Mouse (Mus musculus): ENCODE measurements around the gene Gm136. TPM values are rescaled to one million over a fixed set of nuclear protein-coding genes. Genes with fewer than 3 reads are reported as not detected.

Gm136 gene
- polyA plus RNA-seq (2017; shearing (Covaris generic)): not detected

DNA sequence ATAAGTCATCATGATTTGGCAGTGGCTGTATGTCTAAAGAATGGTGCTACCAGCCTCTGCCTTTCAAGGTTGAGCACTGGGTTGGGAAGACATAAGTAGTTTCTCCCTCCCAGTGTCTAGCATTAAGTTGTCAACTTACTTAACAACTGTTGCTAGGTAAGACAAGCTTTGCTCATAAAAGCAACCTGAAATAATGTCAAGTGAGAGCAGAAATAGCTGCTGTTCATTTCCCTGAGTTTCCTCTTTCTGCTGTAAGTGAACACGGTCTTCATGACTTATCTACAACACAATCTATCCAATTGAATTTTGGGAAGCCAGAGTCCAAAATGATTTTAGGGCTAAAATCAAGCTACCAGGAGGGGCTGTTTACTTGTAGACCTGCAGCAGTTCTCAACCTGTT lies at the start of gene Gm136:
Gene Gm136 (minus strand): TSS at position 101 of the 400 bp plus-strand sequence.

DNA sequence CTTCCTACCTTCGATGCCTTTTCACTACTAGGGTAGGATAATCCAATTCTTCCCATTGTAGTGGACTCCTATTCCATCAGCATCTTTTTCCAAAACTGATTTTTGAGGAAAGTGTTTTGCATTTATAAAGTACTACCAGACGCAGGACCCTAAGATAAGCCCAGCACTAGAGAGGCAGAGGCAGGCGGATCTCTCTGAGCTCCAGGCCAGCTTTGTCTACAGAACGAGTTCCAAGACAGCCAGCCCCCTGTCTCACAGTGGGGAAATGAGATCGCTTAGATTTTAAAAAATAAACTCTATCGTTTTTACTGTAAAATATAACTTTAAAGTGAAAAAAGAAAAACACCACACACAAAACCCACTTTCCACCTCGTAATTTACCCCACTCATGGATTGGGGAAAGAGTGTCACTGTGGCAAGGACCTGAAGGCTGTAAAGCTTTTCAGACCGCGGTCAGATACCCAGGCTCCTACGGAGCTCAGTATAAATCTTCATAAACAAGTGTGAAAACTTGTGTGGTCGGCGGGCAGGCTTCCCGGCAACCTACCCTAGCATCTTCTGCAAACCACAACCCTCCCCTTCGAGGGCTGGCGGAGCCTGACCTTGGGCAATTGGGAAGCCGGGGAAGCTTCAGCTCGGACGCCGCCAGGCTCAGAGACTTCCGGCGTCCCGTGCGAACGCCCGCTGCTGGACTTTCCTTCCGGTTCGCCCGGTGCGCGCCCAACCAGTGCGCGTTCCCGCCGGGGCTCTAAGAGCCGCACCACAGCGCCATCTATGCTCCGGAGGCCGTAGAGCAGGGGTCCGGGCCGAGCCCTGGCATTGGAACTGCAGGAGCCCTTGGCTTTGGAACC lies 21.8 kb upstream of the Gm136 start, which contains the start of gene Smim8:
Gene Smim8 (minus strand): TSS at position 747 of the 851 bp plus-strand sequence.

DNA sequence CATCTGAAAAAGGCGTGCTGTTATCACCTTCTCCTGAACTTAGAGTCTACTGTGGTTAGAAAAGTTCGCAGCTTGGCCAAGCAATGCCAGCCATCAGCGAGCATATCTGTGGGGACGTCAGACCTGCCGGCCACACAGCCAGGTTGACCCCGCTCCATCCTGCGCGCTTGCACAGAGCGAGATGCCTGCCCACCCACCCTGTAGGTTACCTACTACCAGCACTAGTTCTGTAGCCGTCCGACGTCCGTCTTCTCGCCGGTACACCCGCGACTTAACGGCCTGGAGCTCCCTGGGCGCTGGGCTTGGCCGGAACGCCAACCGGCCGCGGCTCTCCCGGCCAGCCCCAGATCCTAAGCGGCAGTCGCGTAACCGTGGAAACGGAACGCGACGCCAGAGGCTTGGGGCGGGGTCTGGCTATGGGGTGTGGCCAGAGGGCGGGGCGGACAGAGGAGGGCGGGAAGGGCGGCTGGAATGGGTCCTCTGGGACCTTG lies 26.2 kb downstream of the Gm136 start, which contains the start of gene Cfap206:
Gene Cfap206 (minus strand): TSS at position 356 of the 491 bp plus-strand sequence.

Other genes with a start within 250 kb of the Gm136 start
- gene Akirin2, start 205.3 kb downstream of the Gm136 start, polyA plus RNA-seq (2017; shearing (Covaris generic)): 4.2 TPM
- 116 TPM for gene Orc3, start 141.3 kb downstream of the Gm136 start, polyA plus RNA-seq (2017; shearing (Covaris generic))
- 57.8 TPM for gene Rars2, start 141.3 kb downstream of the Gm136 start, polyA plus RNA-seq (2017; shearing (Covaris generic))
- 33.5 TPM for gene Slc35a1, start 68.8 kb downstream of the Gm136 start, polyA plus RNA-seq (2017; shearing (Covaris generic))
- not detected for gene Cfap206, start 26.1 kb downstream of the Gm136 start, polyA plus RNA-seq (2017; shearing (Covaris generic))
- gene Smim8, start 22.2 kb upstream of the Gm136 start, polyA plus RNA-seq (2017; shearing (Covaris generic)): 65.9 TPM
- 17.3 TPM for gene Zfp292, start 126.7 kb upstream of the Gm136 start, polyA plus RNA-seq (2017; shearing (Covaris generic))
- gene Cga, start 137.5 kb upstream of the Gm136 start, polyA plus RNA-seq (2017; shearing (Covaris generic)): not detected